Mouse (Mus musculus) MEL (cell line): ENCODE results near the gene Plcg2. TPM values are rescaled to one million over a fixed set of nuclear protein-coding genes. Genes with fewer than 3 reads are reported as not detected.

ENCODE experiments used
- DNase-seq: peaks from one replicate; pipeline ENCODE4 v3.0.0; 2011; ENCODE audit warnings: low read depth, low spot score
- H3K27ac ChIP-seq: 2 replicates; pipeline ENCODE4 v1.5.1; 2012; ENCODE audit warnings: low read depth, mild to moderate bottlenecking, control low read depth, low read length, moderate library complexity; ENCODE audit not compliant: control insufficient read depth
- H3K27me3 ChIP-seq, 2 experiments: fragments of 150-350 bp in 1 of 2; sonication (generic) in 1 of 2; 2 replicates each; pipeline ENCODE4 v1.6.1; 2012; ENCODE audit warnings: low read length in 2 of 2, mild to moderate bottlenecking in 2 of 2, improper control_type of control experiment in 1 of 2, moderate library complexity in 1 of 2; ENCODE audit not compliant: insufficient read depth in 2 of 2, control insufficient read depth in 1 of 2
- H3K36me3 ChIP-seq, 2 experiments: 2 replicates each; pipeline ENCODE4 v1.6.1; 2012 to 2014; ENCODE audit warnings: low read length in 2 of 2, improper control_type of control experiment in 1 of 2, inconsistent platforms in 1 of 2, mild to moderate bottlenecking in 1 of 2; ENCODE audit not compliant: insufficient read depth in 2 of 2, control insufficient read depth in 1 of 2
- H3K4me1 ChIP-seq, 2 experiments: fragments of 150-350 bp in 1 of 2; sonication (generic) in 1 of 2; 2 replicates each; pipeline ENCODE4 v1.6.1; 2012; ENCODE audit warnings: low read length in 2 of 2, improper control_type of control experiment in 1 of 2, mild to moderate bottlenecking in 1 of 2; ENCODE audit not compliant: insufficient read depth in 2 of 2, control insufficient read depth in 1 of 2
- H3K4me3 ChIP-seq, 2 experiments: fragments of 150-350 bp in 1 of 2; sonication (generic) in 1 of 2; 2 replicates each; pipeline ENCODE4 v1.5.1; 2012; ENCODE audit warnings: low read depth in 2 of 2, low read length in 2 of 2, mild to moderate bottlenecking in 2 of 2, moderate library complexity in 2 of 2, control low read depth in 1 of 2, improper control_type of control experiment in 1 of 2; ENCODE audit not compliant: control insufficient read depth in 1 of 2, insufficient read depth in 1 of 2
- H3K79me2 ChIP-seq: 2 replicates; pipeline ENCODE4 v1.6.1; 2012; ENCODE audit warnings: mild to moderate bottlenecking, low read length, moderate library complexity; ENCODE audit not compliant: control insufficient read depth, poor library complexity, insufficient read depth
- H3K9ac ChIP-seq: 2 replicates; pipeline ENCODE4 v1.6.1; 2012; ENCODE audit warnings: low read depth, mild to moderate bottlenecking, control low read depth, low read length, moderate library complexity; ENCODE audit not compliant: control insufficient read depth, poor library complexity, severe bottlenecking
- H3K9me3 ChIP-seq: fragments of 150-350 bp; sonication (generic); replicated peaks from 2 replicates; pipeline ENCODE4 v1.6.1; 2012; ENCODE audit warnings: mild to moderate bottlenecking, low read length, improper control_type of control experiment, moderate library complexity; ENCODE audit not compliant: insufficient read depth
- BHLHE40 ChIP-seq: IDR thresholded peaks from 2 replicates; pipeline ENCODE4 v1.6.1; 2012; ENCODE audit warnings: low read depth, mild to moderate bottlenecking, inconsistent platforms, low read length, improper control_type of control experiment, borderline replicate concordance
- CHD2 ChIP-seq: IDR thresholded peaks from 2 replicates; pipeline ENCODE4 v1.6.1; 2011; ENCODE audit warnings: low read length, improper control_type of control experiment
- E2F4 ChIP-seq: IDR thresholded peaks from 2 replicates; pipeline ENCODE4 v1.6.1; 2011; ENCODE audit warnings: low read depth, low read length, improper control_type of control experiment, borderline replicate concordance
- ELF1 ChIP-seq: IDR thresholded peaks from 2 replicates; pipeline ENCODE4 v1.6.1; 2014; ENCODE audit warnings: low read depth, mild to moderate bottlenecking, inconsistent platforms, low read length, improper control_type of control experiment, moderate library complexity
- EP300 ChIP-seq, 2 experiments: IDR thresholded peaks; 2 replicates each; pipeline ENCODE4 v1.6.1; 2011; ENCODE audit warnings: improper control_type of control experiment in 2 of 2, low read length in 2 of 2, low read depth in 1 of 2, mild to moderate bottlenecking in 1 of 2
- GABPA ChIP-seq: IDR thresholded peaks from 2 replicates; pipeline ENCODE4 v1.6.1; 2012; ENCODE audit warnings: low read depth, mild to moderate bottlenecking, inconsistent platforms, low read length, improper control_type of control experiment, moderate library complexity
- HCFC1 ChIP-seq: IDR thresholded peaks from 2 replicates; pipeline ENCODE4 v1.6.1; 2012; ENCODE audit warnings: low read depth, mild to moderate bottlenecking, inconsistent platforms, low read length, improper control_type of control experiment, moderate library complexity
- JUND ChIP-seq: IDR thresholded peaks from 2 replicates; pipeline ENCODE4 v1.6.1; 2011; ENCODE audit warnings: low read depth, mild to moderate bottlenecking, improper control_type of control experiment, low read length
- KAT2A ChIP-seq: conservative IDR thresholded peaks from 2 replicates; pipeline ENCODE4 v1.6.1; 2012; ENCODE audit warnings: low read depth, low read length, improper control_type of control experiment, inconsistent platforms
- MAFK ChIP-seq: IDR thresholded peaks from 2 replicates; pipeline ENCODE4 v1.6.1; 2011; ENCODE audit warnings: low read depth, mild to moderate bottlenecking, low read length, improper control_type of control experiment, borderline replicate concordance
- MAX ChIP-seq: IDR thresholded peaks from 2 replicates; pipeline ENCODE4 v1.6.1; 2011; ENCODE audit warnings: low read length, improper control_type of control experiment
- MAZ ChIP-seq: IDR thresholded peaks from 2 replicates; pipeline ENCODE4 v1.6.1; 2012; ENCODE audit warnings: low read depth, mild to moderate bottlenecking, inconsistent platforms, low read length, improper control_type of control experiment
- MXI1 ChIP-seq: IDR thresholded peaks from 2 replicates; pipeline ENCODE4 v1.6.1; 2011; ENCODE audit warnings: mild to moderate bottlenecking, low read depth, low read length, improper control_type of control experiment
- MYB ChIP-seq: IDR thresholded peaks from 2 replicates; pipeline ENCODE4 v1.6.1; 2011; ENCODE audit warnings: mild to moderate bottlenecking, low read depth, low read length, improper control_type of control experiment
- MYC ChIP-seq: IDR thresholded peaks from 2 replicates; pipeline ENCODE4 v1.6.1; 2011; ENCODE audit warnings: low read depth, mild to moderate bottlenecking, low read length, improper control_type of control experiment, moderate library complexity
- POLR2AphosphoS2 ChIP-seq: IDR thresholded peaks from 2 replicates; pipeline ENCODE4 v1.6.1; 2011; ENCODE audit warnings: low read length, improper control_type of control experiment
- POLR2AphosphoS5 ChIP-seq: IDR thresholded peaks from 2 replicates; pipeline ENCODE4 v1.6.1; 2012; ENCODE audit warnings: low read depth, borderline replicate concordance, mild to moderate bottlenecking, inconsistent platforms, low read length, moderate library complexity, mixed read lengths
- RAD21 ChIP-seq: IDR thresholded peaks from 2 replicates; pipeline ENCODE4 v1.6.1; 2011; ENCODE audit warnings: mild to moderate bottlenecking, low read depth, low read length, improper control_type of control experiment
- TAL1 ChIP-seq: IDR thresholded peaks from 2 replicates; pipeline ENCODE4 v1.6.1; 2012; ENCODE audit warnings: mild to moderate bottlenecking, inconsistent platforms, low read length, moderate library complexity, mixed read lengths
- TCF12 ChIP-seq: IDR thresholded peaks from 2 replicates; pipeline ENCODE4 v1.6.1; 2014; ENCODE audit warnings: low read depth, mild to moderate bottlenecking, inconsistent platforms, low read length, improper control_type of control experiment, moderate library complexity
- UBTF ChIP-seq: IDR thresholded peaks from 2 replicates; pipeline ENCODE4 v1.6.1; 2012; ENCODE audit warnings: low read depth, mild to moderate bottlenecking, inconsistent platforms, low read length, improper control_type of control experiment, moderate library complexity, borderline replicate concordance; ENCODE audit not compliant: insufficient read depth
- USF1 ChIP-seq: IDR thresholded peaks from 2 replicates; pipeline ENCODE4 v1.6.1; 2014; ENCODE audit warnings: low read depth, mild to moderate bottlenecking, inconsistent platforms, low read length, improper control_type of control experiment, moderate library complexity
- USF2 ChIP-seq, 2 experiments: IDR thresholded peaks; 2 replicates each; pipeline ENCODE4 v1.6.1; 2011 to 2012; ENCODE audit warnings: improper control_type of control experiment in 2 of 2, low read length in 2 of 2, borderline replicate concordance in 1 of 2, inconsistent platforms in 1 of 2, low read depth in 1 of 2, mild to moderate bottlenecking in 1 of 2; ENCODE audit not compliant: insufficient read depth in 1 of 2
- ZMIZ1 ChIP-seq: IDR thresholded peaks from 2 replicates; pipeline ENCODE4 v1.6.1; 2012; ENCODE audit warnings: low read depth, mild to moderate bottlenecking, inconsistent platforms, low read length, improper control_type of control experiment, moderate library complexity
- polyA plus RNA-seq, 2 experiments: library from polyadenylated mRNA; stranded (reverse) in 1 of 2; unstranded in 1 of 2; fragments of >175 nt in 1 of 2; fragments of >200 nt in 1 of 2; gene quantifications; 2 replicates each; pipeline versions ENCODE4 v1.2.1 to v1.2.4; 2012; ENCODE audit warnings: low replicate concordance in 2 of 2, low read depth in 1 of 2; ENCODE audit not compliant: insufficient read length in 2 of 2, insufficient read depth in 1 of 2, missing spikeins in 1 of 2
- total RNA-seq: library from RNA; depleted of rRNA; stranded (reverse); fragments of 300-350 nt; gene quantifications from 2 replicates; pipeline ENCODE4 v1.2.3, GENCODE M21; 2012

Gene Plcg2
- total and polyA plus RNA-seq, 3 experiments = 21.0 to 78.7 (median 23.3) TPM

- Histone ChIP-seq H3K27ac (no peak overlapping the region), H3K9ac (no peak overlapping the region), H3K36me3 (no peaks in the 10 kb centered on the region), H3K27me3 (no peaks in the 10 kb centered on the region), H3K79me2 (no peaks in the 10 kb centered on the region), H3K9me3 (no peaks in the 10 kb centered on the region), H3K4me3 (no peak overlapping the region), H3K4me1 (no peaks in the 10 kb centered on the region)
- DNase-seq = no peak
- TF ChIP-seq UBTF (no peak), CHD2 (no peak), MAZ (no peak), MAX (no peak), MYB (no peak), POLR2AphosphoS2 (no peak), ELF1 (no peak), USF2 (IDR thresholded peaks at IDR 0.05; ENCODE audit: borderline replicate concordance in 1 of 2, insufficient read depth in 1 of 2, low read depth in 1 of 2, low read length in 2 of 2) (no peak), MYC (no peak)
Observed at GRCm38 (mm10) chr8:117605201-117605600, 107.1 kb downstream of the Plcg2 start.

DNA sequence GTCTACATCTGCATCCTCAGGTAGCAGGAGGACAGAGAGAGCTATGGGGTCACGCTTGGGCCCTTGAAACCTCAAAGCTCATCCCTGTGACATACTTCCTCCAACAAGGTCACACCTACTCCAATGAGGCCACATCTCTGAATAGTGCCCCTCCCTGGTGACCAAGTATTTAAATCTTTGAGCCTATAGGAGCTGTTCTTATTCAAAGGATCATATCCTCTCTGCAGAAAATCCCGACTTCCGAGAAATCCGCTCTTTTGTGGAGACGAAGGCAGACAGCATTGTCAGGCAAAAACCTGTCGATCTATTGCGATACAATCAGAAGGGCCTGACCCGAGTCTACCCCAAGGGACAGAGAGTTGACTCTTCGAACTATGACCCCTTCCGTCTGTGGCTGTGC lies 112.4 kb downstream of the Plcg2 start:
- TF ChIP-seq POLR2AphosphoS5 (no peak), ELF1 (no peak), MYC (no peak), HCFC1 (no peak), TAL1 (no peak), MAFK (no peak), POLR2AphosphoS2 (no peak), KAT2A (no peak), TCF12 (no peak), USF1 (no peak), UBTF (no peak), RAD21 (no peak), E2F4 (no peak), GABPA (no peak), JUND (no peak), ZMIZ1 (no peak), EP300 (IDR thresholded peaks at IDR 0.05; ENCODE audit: low read depth in 1 of 2, low read length in 2 of 2) (no peak), BHLHE40 (no peak), MXI1 (no peak)
- Histone ChIP-seq H3K27me3 (no peaks in the 10 kb centered on the region), H3K4me3 (no peak overlapping the region), H3K4me1 (no peaks in the 10 kb centered on the region), H3K9ac (no peak overlapping the region), H3K27ac (no peak overlapping the region), H3K79me2 (no peaks in the 10 kb centered on the region), H3K9me3 (no peaks in the 10 kb centered on the region), H3K36me3 (no peaks in the 10 kb centered on the region)
- no peak for DNase-seq
